Mouse (Mus musculus) stomach, postnatal 0 days (tissue): ENCODE measurements around the gene Otop2. TPM values are rescaled to one million over a fixed set of nuclear protein-coding genes. Genes with fewer than 3 reads are reported as not detected.
A peak's percentile ranks its signal among the peaks of the same experiment; 100 is the strongest.

Experiments
- ATAC-seq: fragments of 200-750 bp; cut with Nextera tagmentation; 2 replicates; pipeline ENCODE4 v1.8.0; 2017; ENCODE audit not compliant: low FRiP score, low TSS enrichment
- DNase-seq: peaks from one replicate; pipeline ENCODE4 v3.0.0-alpha.2; 2016; ENCODE audit warnings: low spot score
- H3K27ac ChIP-seq: fragments of 300-500 bp; sonication (generic); replicated peaks from 2 replicates; pipeline ENCODE4 v1.5.1; 2014; ENCODE audit warnings: mild to moderate bottlenecking, control low read depth
- H3K27me3 ChIP-seq: fragments of 300-500 bp; sonication (generic); 2 replicates; pipeline ENCODE4 v1.6.1; 2014; ENCODE audit warnings: low read length; ENCODE audit not compliant: control insufficient read depth, insufficient read depth
- H3K36me3 ChIP-seq: fragments of 300-500 bp; sonication (generic); 2 replicates; pipeline ENCODE4 v1.6.1; 2014; ENCODE audit warnings: low read length, mixed read lengths; ENCODE audit not compliant: control insufficient read depth, insufficient read depth
- H3K4me1 ChIP-seq: fragments of 300-500 bp; sonication (generic); replicated peaks from 2 replicates; pipeline ENCODE4 v1.6.1; 2014; ENCODE audit warnings: antibody characterized with exemption; ENCODE audit not compliant: control insufficient read depth, insufficient read depth
- H3K4me2 ChIP-seq: fragments of 300-500 bp; sonication (generic); replicated peaks from 2 replicates; pipeline ENCODE4 v1.6.1; 2014; ENCODE audit warnings: low read depth, mild to moderate bottlenecking, control low read depth, moderate library complexity
- H3K4me3 ChIP-seq: fragments of 300-500 bp; sonication (generic); 2 replicates; pipeline ENCODE4 v1.5.1; 2014; ENCODE audit warnings: low read depth, low read length, control low read depth
- H3K9ac ChIP-seq: fragments of 300-500 bp; sonication (generic); 2 replicates; pipeline ENCODE4 v1.6.1; 2014; ENCODE audit warnings: mild to moderate bottlenecking, low read length, control low read depth, mixed read lengths
- H3K9me3 ChIP-seq: fragments of 300-500 bp; sonication (generic); 2 replicates; pipeline ENCODE4 v1.6.1; 2016; ENCODE audit warnings: low read length; ENCODE audit not compliant: control insufficient read depth
- CTCF ChIP-seq: IDR thresholded peaks from 2 replicates; pipeline ENCODE4 v1.5.1; 2016; ENCODE audit warnings: antibody characterized with exemption, low read depth, mild to moderate bottlenecking, moderate library complexity
- EP300 ChIP-seq: optimal IDR thresholded peaks from 2 replicates; pipeline ENCODE3; 2016; ENCODE audit warnings: antibody characterized with exemption
- WGBS: fragments of 180-500 bp; shearing (Covaris S2); extraction: QIAGEN DNeasy Blood & Tissue Kit; methylation state at CpG from one replicate; pipeline ENCODE4 v1.1.7; 2014; 5-methylcytosine and 5-hydroxymethylcytosine counted together
- polyA plus RNA-seq: library from polyadenylated mRNA; unstranded; fragments of >200 nt; fragmentation: Nextera tagmentation; extraction: Ambion mirVana; gene quantifications from 2 replicates; pipeline ENCODE4 v1.2.1, GENCODE M21; 2015

The Otop2 gene
- polyA plus RNA-seq, 1 experiment from 2014 or later, result 4.7 TPM

DNA sequence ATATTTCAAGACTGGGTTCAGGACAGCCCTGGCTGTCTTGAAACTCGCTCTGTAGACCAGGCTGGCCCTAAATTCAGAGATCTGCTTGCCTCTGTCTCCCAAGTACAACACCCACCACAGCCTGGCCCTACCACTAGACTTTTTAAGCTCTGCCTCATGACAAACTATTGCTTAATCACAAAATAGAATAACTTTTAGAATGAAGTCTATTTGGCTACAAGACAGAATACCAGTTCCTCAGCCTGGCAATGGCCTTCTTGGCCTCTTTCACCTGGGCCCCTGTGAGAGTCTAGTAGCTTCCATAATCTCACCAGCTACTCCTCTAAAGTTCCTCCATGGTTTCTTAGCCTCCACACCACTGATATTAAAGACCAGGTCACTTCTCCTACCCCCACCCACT lies 16.6 kb upstream of the Otop2 start:
- no peak overlapping the region for H3K9ac ChIP-seq
- H3K36me3 ChIP-seq, result no peaks in the 10 kb centered on the region
- 94% methylated on average over 1 of the region's 1 CpGs for WGBS
- peaks cover 3% of the 10 kb centered on the region; the same call in 1 of the 2 replicates for H3K4me1 ChIP-seq
- H3K4me3 ChIP-seq, result no peak overlapping the region
- H3K27me3 ChIP-seq, result no peaks in the 10 kb centered on the region
- no peaks in the 10 kb centered on the region for H3K9me3 ChIP-seq
- peak overlapping the region; percentile 67 for H3K27ac ChIP-seq
- DNase-seq, result no peak
- no peak for ATAC-seq
- no peak overlapping the region for H3K4me2 ChIP-seq
- TF ChIP-seq EP300 (no peak), CTCF (no peak)

GRCm38 (mm10) chr11:115290919-115291318 lies 16.0 kb upstream of the Otop2 start:
- Histone ChIP-seq H3K9ac (no peak overlapping the region), H3K27me3 (no peaks in the 10 kb centered on the region), H3K27ac (peak overlapping the region; percentile 67), H3K36me3 (no peaks in the 10 kb centered on the region), H3K4me1 (peaks cover 3% of the 10 kb centered on the region; the same call in 1 of the 2 replicates), H3K9me3 (no peaks in the 10 kb centered on the region), H3K4me3 (no peak overlapping the region), H3K4me2 (no peak overlapping the region)
- WGBS, result 44% methylated on average over 6 of the region's 6 CpGs
- DNase-seq (no peak), ATAC-seq (peak; percentile 41; the same call in 1 of the 2 replicates)
- TF ChIP-seq EP300 (no peak), CTCF (no peak)

- no peak overlapping the region for H3K4me2 ChIP-seq
- WGBS, result 70% methylated on average over 10 of the region's 10 CpGs
- DNase-seq (no peak), ATAC-seq (no peak)
- H3K4me3 ChIP-seq, result no peak overlapping the region
- H3K27ac ChIP-seq, result peak overlapping the region; percentile 30; the same call in 1 of the 2 replicates
- no peak overlapping the region for H3K9ac ChIP-seq
- H3K36me3 ChIP-seq, result no peaks in the 10 kb centered on the region
- peaks cover 3% of the 10 kb centered on the region; the same call in 1 of the 2 replicates for H3K4me1 ChIP-seq
- H3K9me3 ChIP-seq, result no peaks in the 10 kb centered on the region
- no peaks in the 10 kb centered on the region for H3K27me3 ChIP-seq
- TF ChIP-seq EP300, result no peak
- no peak for TF ChIP-seq CTCF
Measured at GRCm38 (mm10) chr11:115291503-115291902, 15.5 kb upstream of the Otop2 start.

DNA sequence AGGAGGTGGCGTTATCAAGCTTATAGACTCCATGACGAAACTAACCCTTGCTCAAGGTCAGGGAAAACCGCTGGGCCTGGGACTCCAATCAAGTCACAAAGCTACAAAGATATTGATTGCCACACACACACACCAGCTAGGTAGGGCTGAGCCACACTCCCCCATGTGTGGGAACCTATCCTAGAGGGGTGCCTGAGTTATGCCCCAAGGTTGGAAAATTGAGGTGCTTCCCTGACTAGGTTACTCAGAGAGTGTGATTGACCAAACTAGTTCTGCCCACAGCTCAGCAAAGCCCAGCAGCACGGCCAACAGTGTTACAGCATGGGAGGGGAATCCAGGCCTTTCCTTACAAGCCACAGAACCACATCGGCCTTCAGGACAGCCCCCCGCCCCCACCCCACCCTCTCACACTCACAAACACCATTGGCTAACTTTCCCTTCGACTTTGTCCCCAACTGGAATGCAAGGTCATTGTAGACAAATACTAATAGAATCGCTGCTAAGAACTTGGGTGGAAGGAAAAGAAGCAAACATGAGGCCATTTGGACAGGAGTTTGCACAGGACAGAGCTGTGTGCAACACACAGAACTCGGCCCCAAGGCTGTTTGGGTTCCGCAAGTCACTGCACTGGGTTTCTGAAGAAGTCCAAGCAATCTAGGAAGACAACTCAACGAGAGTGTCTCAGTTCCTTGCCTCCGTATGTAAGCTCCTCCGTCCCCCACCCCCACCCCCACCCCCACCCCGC lies 14.2 kb upstream of the Otop2 start:
- no peak overlapping the region for H3K4me3 ChIP-seq
- WGBS, result 43% methylated on average over 14 of the region's 14 CpGs
- peaks cover 6% of the 10 kb centered on the region for H3K4me1 ChIP-seq
- H3K36me3 ChIP-seq, result no peaks in the 10 kb centered on the region
- peak overlapping the region; percentile 65 for H3K27ac ChIP-seq
- ATAC-seq (peak; percentile 17; the same call in 1 of the 2 replicates), DNase-seq (peak; percentile 66)
- TF ChIP-seq CTCF, result no peak
- no peak for TF ChIP-seq EP300
- H3K27me3 ChIP-seq, result no peaks in the 10 kb centered on the region
- no peak overlapping the region for H3K4me2 ChIP-seq
- no peak overlapping the region for H3K9ac ChIP-seq
- no peaks in the 10 kb centered on the region for H3K9me3 ChIP-seq

- no peak overlapping the region for H3K9ac ChIP-seq
- no peaks in the 10 kb centered on the region for H3K9me3 ChIP-seq
- peaks cover 6% of the 10 kb centered on the region for H3K4me1 ChIP-seq
- TF ChIP-seq EP300 (no peak), CTCF (no peak)
- ATAC-seq, result no peak
- H3K27me3 ChIP-seq, result no peaks in the 10 kb centered on the region
- H3K27ac ChIP-seq, result no peak overlapping the region
- H3K4me2 ChIP-seq, result no peak overlapping the region
- no peak overlapping the region for H3K4me3 ChIP-seq
- DNase-seq, result no peak
- no peaks in the 10 kb centered on the region for H3K36me3 ChIP-seq
- 79% methylated on average over 11 of the region's 11 CpGs for WGBS
Measured at GRCm38 (mm10) chr11:115295939-115296338, 11.0 kb upstream of the Otop2 start.
